Mouse (Mus musculus) liver, embryonic 15.5 days (tissue): ENCODE data around the gene 1700001C02Rik. TPM values are rescaled to one million over a fixed set of nuclear protein-coding genes. Genes with fewer than 3 reads are reported as not detected.

Experiments used
- ATAC-seq: fragments of 200-750 bp; cut with Nextera tagmentation; 2 replicates; pipeline ENCODE4 v1.8.0; 2017; ENCODE audit warnings: moderate number of reproducible peaks, mild to moderate bottlenecking, moderate library complexity; ENCODE audit not compliant: insufficient read depth
- H3K27ac ChIP-seq: fragments of 300-500 bp; sonication (generic); replicated peaks from 2 replicates; pipeline ENCODE4 v1.5.1; 2015; ENCODE audit warnings: mild to moderate bottlenecking, inconsistent platforms
- H3K27me3 ChIP-seq: fragments of 300-500 bp; sonication (generic); 2 replicates; pipeline ENCODE4 v1.6.1; 2015; ENCODE audit warnings: mild to moderate bottlenecking, inconsistent platforms
- H3K36me3 ChIP-seq: fragments of 300-500 bp; sonication (generic); replicated peaks from 2 replicates; pipeline ENCODE4 v1.6.1; 2015; ENCODE audit warnings: moderate library complexity, mild to moderate bottlenecking, inconsistent platforms
- H3K4me1 ChIP-seq: fragments of 300-500 bp; sonication (generic); replicated peaks from 2 replicates; pipeline ENCODE4 v1.6.1; 2015; ENCODE audit warnings: inconsistent platforms
- H3K4me2 ChIP-seq: fragments of 300-500 bp; sonication (generic); 2 replicates; pipeline ENCODE4 v1.6.1; 2015; ENCODE audit warnings: moderate library complexity, mild to moderate bottlenecking, inconsistent platforms
- H3K4me3 ChIP-seq: fragments of 300-500 bp; sonication (generic); replicated peaks from 2 replicates; pipeline ENCODE4 v1.5.1; 2015; ENCODE audit warnings: mild to moderate bottlenecking, inconsistent platforms
- H3K9ac ChIP-seq: fragments of 300-500 bp; sonication (generic); 2 replicates; pipeline ENCODE4 v1.6.1; 2015; ENCODE audit warnings: moderate library complexity, mild to moderate bottlenecking, inconsistent platforms
- H3K9me3 ChIP-seq: fragments of 300-500 bp; sonication (generic); replicated peaks from 2 replicates; pipeline ENCODE4 v1.6.1; 2016; ENCODE audit warnings: inconsistent platforms
- WGBS: fragments of 180-500 bp; shearing (Covaris S2); methylation state at CpG from one replicate; pipeline ENCODE4 v1.1.7; 2015; ENCODE audit warnings: mixed read lengths; ENCODE audit not compliant: insufficient replicate concordance; 5-methylcytosine and 5-hydroxymethylcytosine counted together
- polyA plus RNA-seq: library from polyadenylated mRNA; unstranded; fragments of >200 nt; fragmentation: Nextera tagmentation; extraction: Ambion mirVana; gene quantifications from 2 replicates; pipeline ENCODE4 v1.2.1, GENCODE M21; 2015

1700001C02Rik gene
- polyA plus RNA-seq, 1 experiment from 2014 or later, result not detected

DNA sequence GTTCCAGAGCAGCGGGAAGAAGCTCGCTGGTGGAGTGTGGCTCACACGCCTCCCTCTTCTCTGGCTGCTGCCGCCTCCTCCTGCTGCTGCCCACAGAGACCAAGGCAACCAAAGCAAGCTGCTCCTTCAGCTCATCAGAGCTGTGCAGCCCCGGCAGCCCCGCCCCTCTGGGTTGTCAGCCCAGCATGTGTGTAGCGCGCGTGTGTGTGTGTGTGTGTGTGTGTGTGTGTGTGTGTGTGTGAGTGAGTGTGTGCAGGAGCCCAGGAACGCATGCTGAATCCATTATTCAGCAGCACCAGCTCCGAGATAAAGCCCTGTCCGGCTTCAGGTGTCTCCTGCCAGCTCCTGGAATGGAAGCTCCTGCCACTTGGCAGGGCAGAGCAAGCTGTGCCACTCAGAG lies 4.0 kb upstream of the 1700001C02Rik start, which contains the start of gene Otof:
Gene Otof, minus strand, starts transcription at position 112 of the 400 bp plus-strand sequence.
- Histone ChIP-seq H3K4me2 (no peak within 1 kb of the TSS), H3K27ac (no peak within 1 kb of the TSS), H3K27me3 (peaks cover 58% of the 10 kb centered on the region), H3K36me3 (no peaks in the 10 kb centered on the region), H3K4me3 (no peak within 1 kb of the TSS), H3K9ac (no peak within 1 kb of the TSS), H3K4me1 (no peaks in the 10 kb centered on the region), H3K9me3 (no peaks in the 10 kb centered on the region)
- WGBS, result 42% methylated on average over 12 of the region's 12 CpGs
- no peak for ATAC-seq

DNA sequence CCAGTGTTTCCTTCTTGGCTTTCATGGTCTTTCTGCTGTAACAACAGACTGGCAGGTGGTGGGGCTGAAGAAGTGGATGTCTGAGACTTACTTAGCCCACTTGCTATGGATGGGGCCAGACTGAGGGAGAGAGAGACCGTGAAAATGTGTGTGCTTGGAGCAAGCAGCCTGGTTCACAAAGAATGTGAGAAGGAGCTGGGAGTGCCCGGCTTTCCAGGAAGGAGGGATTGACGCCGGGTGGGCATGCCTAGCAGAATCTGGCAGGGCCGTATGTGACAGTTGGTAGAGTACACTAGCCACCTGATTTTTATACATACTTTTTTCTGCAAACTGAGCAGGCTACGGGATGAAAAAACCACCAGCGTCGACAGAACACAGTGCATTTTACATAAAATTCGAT lies 468 bp downstream of the 1700001C02Rik start:
- H3K4me2 ChIP-seq, result no peak overlapping the region

DNA sequence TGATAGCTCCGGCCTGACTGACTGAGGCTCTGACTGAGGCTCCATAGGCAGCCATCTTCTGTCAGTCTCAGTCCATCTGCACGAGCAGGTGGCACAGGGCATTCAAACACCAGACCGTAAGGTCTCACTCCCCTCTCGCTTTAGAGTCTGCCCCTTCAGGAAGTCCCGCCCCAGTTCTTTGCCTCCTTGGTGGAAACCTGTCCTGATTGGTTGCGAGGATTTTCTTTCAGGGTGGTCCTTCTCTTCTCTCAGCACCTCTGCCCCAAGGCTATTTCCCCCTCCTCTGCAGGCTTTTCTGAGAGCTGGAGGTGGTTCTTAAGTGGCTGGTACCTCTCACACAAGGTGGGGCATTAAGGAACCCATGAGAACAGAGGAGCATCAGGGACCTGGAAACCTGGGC lies 4.6 kb downstream of the 1700001C02Rik start:
- Histone ChIP-seq H3K4me3 (no peak overlapping the region), H3K27ac (no peak overlapping the region), H3K4me2 (no peak overlapping the region), H3K9me3 (no peaks in the 10 kb centered on the region), H3K9ac (no peak overlapping the region), H3K36me3 (no peaks in the 10 kb centered on the region), H3K4me1 (no peaks in the 10 kb centered on the region), H3K27me3 (peaks cover 24% of the 10 kb centered on the region)
- ATAC-seq, result no peak
- WGBS, result 48% methylated on average over 6 of the region's 6 CpGs

More for the DNA sequence above, 468 bp downstream of the 1700001C02Rik start:
- no peak overlapping the region for H3K9ac ChIP-seq
- WGBS, result 33% methylated on average over 9 of the region's 9 CpGs
- ATAC-seq, result no peak
- H3K4me1 ChIP-seq, result no peaks in the 10 kb centered on the region
- peaks cover 55% of the 10 kb centered on the region for H3K27me3 ChIP-seq
- no peaks in the 10 kb centered on the region for H3K9me3 ChIP-seq
- H3K4me3 ChIP-seq, result no peak overlapping the region
- H3K27ac ChIP-seq, result no peak overlapping the region
- no peaks in the 10 kb centered on the region for H3K36me3 ChIP-seq

DNA sequence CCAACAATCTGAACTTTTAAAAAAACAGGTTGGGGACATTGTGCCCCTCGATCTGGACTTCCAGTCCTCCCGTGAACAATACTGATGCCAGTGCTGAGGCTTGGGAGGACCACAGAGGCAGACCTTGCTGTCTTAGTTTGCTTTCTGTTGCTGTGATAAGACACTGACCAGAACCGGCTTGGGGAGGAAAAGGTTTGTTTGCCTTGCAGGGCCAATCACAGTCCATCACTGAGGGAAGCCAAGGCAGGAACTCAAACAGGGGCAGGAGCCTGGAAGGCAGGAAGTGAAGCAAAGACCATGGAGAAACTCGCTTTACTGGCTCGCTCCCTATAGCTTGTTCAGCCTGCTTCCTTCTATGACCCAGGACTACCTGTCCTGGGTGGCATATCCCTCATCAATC lies 6.3 kb downstream of the 1700001C02Rik start:
- H3K9me3 ChIP-seq, result no peaks in the 10 kb centered on the region
- H3K4me2 ChIP-seq, result no peak overlapping the region
- H3K36me3 ChIP-seq, result no peaks in the 10 kb centered on the region
- no peak for ATAC-seq
- 24% methylated on average over 5 of the region's 5 CpGs for WGBS
- no peak overlapping the region for H3K9ac ChIP-seq
- H3K27ac ChIP-seq, result no peak overlapping the region
- no peaks in the 10 kb centered on the region for H3K4me1 ChIP-seq
- H3K4me3 ChIP-seq, result no peak overlapping the region
- H3K27me3 ChIP-seq, result peaks cover 7% of the 10 kb centered on the region; the same call in 1 of the 2 replicates

DNA sequence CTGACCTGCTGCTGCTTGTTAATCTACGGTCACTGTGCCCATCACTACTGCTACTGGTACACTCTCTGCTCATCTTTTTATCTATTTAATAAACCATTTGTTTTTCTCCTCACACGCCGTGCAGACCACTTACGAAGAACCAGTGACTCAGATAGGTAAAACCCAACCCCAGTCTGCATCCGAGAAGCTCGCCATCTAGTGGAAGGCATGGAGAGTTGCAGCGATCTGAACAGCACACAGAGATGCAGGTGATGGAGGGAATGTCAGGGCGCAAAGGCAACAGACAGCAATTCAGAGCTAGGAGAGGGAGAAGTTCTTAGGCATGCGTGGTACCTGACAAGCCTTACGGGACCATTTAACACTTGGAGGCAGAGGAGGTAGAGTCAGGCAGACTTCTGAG lies 10.7 kb downstream of the 1700001C02Rik start:
- no peak overlapping the region for H3K4me3 ChIP-seq
- no peaks in the 10 kb centered on the region for H3K9me3 ChIP-seq
- no peak overlapping the region for H3K4me2 ChIP-seq
- no peak overlapping the region for H3K9ac ChIP-seq
- H3K27ac ChIP-seq, result no peak overlapping the region
- H3K27me3 ChIP-seq, result no peaks in the 10 kb centered on the region
- WGBS, result 32% methylated on average over 10 of the region's 10 CpGs
- H3K4me1 ChIP-seq, result no peaks in the 10 kb centered on the region
- no peak for ATAC-seq
- no peaks in the 10 kb centered on the region for H3K36me3 ChIP-seq

DNA sequence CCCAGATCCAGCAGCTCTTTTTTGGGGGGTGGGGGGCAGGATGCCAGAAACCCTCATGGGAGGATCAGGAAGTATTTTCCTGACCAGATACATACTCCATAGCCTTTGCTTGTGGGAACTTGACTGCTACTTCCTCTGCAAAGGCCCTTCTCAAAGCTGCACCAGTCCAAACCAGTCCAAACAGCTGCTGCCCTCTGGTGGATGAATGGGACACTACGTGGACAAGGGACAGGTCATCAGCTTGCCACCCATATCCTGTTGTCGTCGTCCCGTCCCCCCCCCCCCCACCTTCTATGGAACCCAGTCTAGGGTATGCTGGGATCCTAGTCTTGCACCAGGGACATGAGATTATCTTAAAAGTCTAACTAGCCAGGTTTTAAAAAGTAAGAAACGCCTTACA lies 16.5 kb downstream of the 1700001C02Rik start:
- WGBS, result 12% methylated on average over 5 of the region's 5 CpGs
- no peaks in the 10 kb centered on the region; the same call in 1 of the 2 replicates for H3K27me3 ChIP-seq
- no peak overlapping the region for H3K4me3 ChIP-seq
- no peaks in the 10 kb centered on the region for H3K9me3 ChIP-seq
- ATAC-seq, result no peak
- H3K9ac ChIP-seq, result no peak overlapping the region
- no peak overlapping the region for H3K4me2 ChIP-seq
- no peaks in the 10 kb centered on the region for H3K4me1 ChIP-seq
- no peaks in the 10 kb centered on the region for H3K36me3 ChIP-seq
- no peak overlapping the region for H3K27ac ChIP-seq

DNA sequence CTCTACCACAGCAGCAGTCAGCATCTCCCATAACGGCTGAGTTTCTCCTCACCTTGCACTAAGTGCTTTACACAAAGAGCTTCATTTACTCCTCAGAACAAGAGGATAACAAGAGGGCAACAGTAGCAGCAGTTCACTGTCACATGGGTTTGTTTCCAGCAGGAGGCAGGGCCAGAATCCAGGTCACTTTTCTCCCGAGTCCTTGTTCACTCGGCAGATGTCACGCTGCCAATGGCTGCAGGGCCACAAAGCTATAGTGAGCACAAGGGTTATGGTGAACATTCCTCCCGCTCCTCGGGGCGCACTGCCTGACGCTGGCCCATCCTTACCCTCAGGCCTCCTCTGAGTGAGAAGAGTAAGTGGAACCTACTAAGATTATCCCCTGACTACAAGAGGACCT lies 17.7 kb downstream of the 1700001C02Rik start:
- H3K9me3 ChIP-seq, result no peaks in the 10 kb centered on the region
- H3K4me2 ChIP-seq, result no peak overlapping the region
- H3K36me3 ChIP-seq, result no peaks in the 10 kb centered on the region
- WGBS, result 70% methylated on average over 8 of the region's 8 CpGs
- no peaks in the 10 kb centered on the region; the same call in 1 of the 2 replicates for H3K27me3 ChIP-seq
- no peak overlapping the region for H3K27ac ChIP-seq
- H3K4me1 ChIP-seq, result no peaks in the 10 kb centered on the region
- H3K4me3 ChIP-seq, result no peak overlapping the region
- H3K9ac ChIP-seq, result no peak overlapping the region
- no peak for ATAC-seq

DNA sequence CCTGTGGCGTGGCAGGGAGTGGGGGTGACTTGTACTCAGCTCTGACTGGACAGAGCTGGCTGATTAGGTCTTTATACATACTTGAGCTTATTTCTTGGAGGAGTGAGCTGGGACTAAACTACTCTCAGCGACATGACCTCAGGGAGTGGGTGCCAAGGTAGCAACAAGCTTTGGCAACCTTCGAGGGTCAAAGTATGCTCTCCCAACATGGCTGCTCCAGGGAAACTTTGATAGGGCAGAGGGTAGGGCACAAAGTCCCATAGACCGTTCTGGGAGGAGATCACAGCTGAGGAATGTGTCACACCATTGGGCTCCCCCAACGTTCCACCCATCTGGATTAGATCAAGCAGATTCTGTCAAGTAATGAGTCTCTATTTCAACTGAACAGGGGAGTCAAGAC lies 18.7 kb downstream of the 1700001C02Rik start:
- no peaks in the 10 kb centered on the region for H3K9me3 ChIP-seq
- no peak overlapping the region for H3K9ac ChIP-seq
- H3K27me3 ChIP-seq, result no peaks in the 10 kb centered on the region; the same call in 1 of the 2 replicates
- H3K4me2 ChIP-seq, result no peak overlapping the region
- no peaks in the 10 kb centered on the region for H3K4me1 ChIP-seq
- H3K4me3 ChIP-seq, result no peak overlapping the region
- 52% methylated on average over 5 of the region's 5 CpGs for WGBS
- ATAC-seq, result no peak
- no peaks in the 10 kb centered on the region for H3K36me3 ChIP-seq
- no peak overlapping the region for H3K27ac ChIP-seq

DNA sequence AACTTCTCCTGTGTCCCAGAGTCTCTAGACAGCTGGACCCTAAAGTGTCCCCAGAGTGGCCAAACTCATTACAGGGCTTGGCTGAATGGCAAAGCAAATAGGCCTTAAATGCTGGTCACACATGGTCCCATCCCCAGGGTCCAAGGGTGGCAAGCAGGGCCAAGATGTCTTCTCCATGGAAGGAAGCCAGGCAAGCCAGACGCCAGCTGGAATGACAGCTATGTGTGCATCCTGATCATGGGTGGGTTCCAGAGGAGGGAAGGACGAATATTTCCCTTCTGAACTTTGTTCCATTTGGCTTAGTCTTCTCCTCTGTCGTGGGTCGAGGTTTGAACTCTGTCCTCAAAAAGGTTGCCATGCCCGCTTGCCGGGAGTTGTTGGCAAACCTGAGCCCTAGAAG lies 19.3 kb downstream of the 1700001C02Rik start:
- no peaks in the 10 kb centered on the region for H3K4me1 ChIP-seq
- no peaks in the 10 kb centered on the region for H3K9me3 ChIP-seq
- 51% methylated on average over 6 of the region's 6 CpGs for WGBS
- no peak overlapping the region for H3K27ac ChIP-seq
- ATAC-seq, result no peak
- no peaks in the 10 kb centered on the region for H3K36me3 ChIP-seq
- H3K27me3 ChIP-seq, result no peaks in the 10 kb centered on the region; the same call in 1 of the 2 replicates
- no peak overlapping the region for H3K9ac ChIP-seq
- H3K4me2 ChIP-seq, result no peak overlapping the region
- no peak overlapping the region for H3K4me3 ChIP-seq

DNA sequence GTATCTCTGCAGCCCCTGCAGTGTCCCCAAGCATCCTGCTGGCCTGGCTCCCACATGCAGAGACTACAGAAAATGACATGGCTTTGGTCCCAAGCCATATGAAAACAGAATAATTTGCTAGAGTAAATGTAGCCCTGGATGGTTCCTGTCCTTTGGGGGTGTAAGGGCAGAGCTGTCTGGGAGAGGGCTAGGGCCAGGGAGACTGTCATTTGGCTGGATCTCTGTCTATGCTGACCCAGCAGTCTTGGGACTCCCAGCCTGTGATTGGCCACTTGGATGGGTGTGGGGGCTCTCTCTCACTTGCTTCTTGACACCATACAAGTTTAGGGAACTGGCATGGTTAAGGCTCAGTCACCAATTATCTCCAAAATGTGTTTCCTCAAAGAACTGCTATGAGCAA lies 24.4 kb downstream of the 1700001C02Rik start:
- no peak overlapping the region for H3K4me3 ChIP-seq
- H3K27me3 ChIP-seq, result peaks cover 4% of the 10 kb centered on the region; the same call in 1 of the 2 replicates
- H3K36me3 ChIP-seq, result no peaks in the 10 kb centered on the region
- no peak overlapping the region for H3K4me2 ChIP-seq
- ATAC-seq, result no peak
- H3K27ac ChIP-seq, result no peak overlapping the region
- no peaks in the 10 kb centered on the region for H3K4me1 ChIP-seq
- no peaks in the 10 kb centered on the region for H3K9me3 ChIP-seq
- no peak overlapping the region for H3K9ac ChIP-seq

DNA sequence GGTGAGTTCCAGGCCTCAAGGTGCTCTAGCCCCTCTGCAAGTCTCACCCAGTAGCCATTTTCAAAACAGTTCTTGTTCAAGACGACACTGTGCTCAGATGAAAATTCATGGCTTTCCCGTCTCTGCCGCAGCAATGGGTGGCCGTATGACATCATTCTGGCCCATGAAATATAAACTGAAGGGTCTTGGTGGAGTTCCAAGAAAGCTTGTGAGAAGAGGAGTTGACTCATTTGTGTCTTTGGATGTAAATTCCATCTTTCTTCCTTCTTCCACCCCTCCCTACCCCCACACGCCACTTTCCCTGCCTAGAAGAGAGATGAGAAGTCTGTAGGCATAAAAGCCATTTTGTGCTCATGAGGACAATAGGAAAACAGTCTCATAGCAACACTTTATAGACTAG lies 25.0 kb downstream of the 1700001C02Rik start:
- Histone ChIP-seq H3K27ac (no peak overlapping the region), H3K27me3 (peaks cover 4% of the 10 kb centered on the region; the same call in 1 of the 2 replicates), H3K9me3 (no peaks in the 10 kb centered on the region), H3K4me1 (no peaks in the 10 kb centered on the region), H3K4me2 (no peak overlapping the region), H3K4me3 (no peak overlapping the region), H3K9ac (no peak overlapping the region), H3K36me3 (no peaks in the 10 kb centered on the region)
- WGBS, result 57% methylated on average over 5 of the region's 5 CpGs
- ATAC-seq, result no peak

DNA sequence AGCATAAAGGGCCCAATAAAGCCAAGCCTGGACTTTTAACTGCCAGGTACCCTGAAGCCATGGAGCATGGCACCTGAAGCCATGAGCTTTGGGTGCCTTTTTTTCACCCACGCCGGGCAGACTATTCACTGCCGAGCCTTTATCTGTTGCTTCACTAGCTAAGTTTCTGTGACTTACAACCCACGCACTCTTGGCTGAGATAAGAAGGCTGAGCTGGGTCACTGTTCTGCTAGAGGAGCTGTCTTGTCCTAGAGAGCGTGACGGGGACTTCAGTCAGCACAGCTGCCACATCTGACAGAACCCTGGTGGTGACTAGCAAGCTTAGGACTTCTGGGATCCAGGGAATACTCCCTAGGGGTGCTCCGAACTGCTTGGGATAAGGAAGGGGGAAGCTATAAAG lies 27.9 kb downstream of the 1700001C02Rik start:
- ATAC-seq, result no peak

More for the DNA sequence above, 27.9 kb downstream of the 1700001C02Rik start:
- no peak overlapping the region for H3K4me2 ChIP-seq
- no peaks in the 10 kb centered on the region for H3K36me3 ChIP-seq
- no peaks in the 10 kb centered on the region for H3K4me1 ChIP-seq
- WGBS, result 40% methylated on average over 7 of the region's 7 CpGs
- no peak overlapping the region for H3K4me3 ChIP-seq
- no peak overlapping the region for H3K9ac ChIP-seq
- H3K9me3 ChIP-seq, result no peaks in the 10 kb centered on the region
- peaks cover 4% of the 10 kb centered on the region; the same call in 1 of the 2 replicates for H3K27me3 ChIP-seq
- no peak overlapping the region for H3K27ac ChIP-seq
